Mouse (Mus musculus): ENCODE results near the gene Wasf2.

Gene Wasf2

DNA sequence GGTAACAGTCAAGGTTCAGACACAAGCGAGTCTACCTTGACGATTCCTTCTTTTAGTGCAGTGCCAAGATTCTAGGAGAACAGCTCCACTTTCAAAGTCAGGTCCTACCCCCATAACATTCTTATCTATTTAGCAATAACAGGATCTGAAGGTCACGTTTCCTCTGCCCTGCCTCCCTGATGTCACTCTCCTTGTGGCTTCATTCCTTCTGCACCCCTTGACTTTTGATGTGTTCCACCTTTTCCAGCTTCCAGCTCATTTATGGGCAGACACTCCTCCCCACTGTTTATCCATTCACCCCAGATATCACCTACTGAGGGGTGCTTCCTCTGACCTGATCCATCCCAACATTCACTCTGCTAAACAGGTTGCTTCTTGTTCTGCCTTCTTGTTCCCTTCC is 3.2 kb upstream of the Wasf2 start:
- DNase-seq (ENCODE audit: low spot score in 2 of 2): no peak

DNA sequence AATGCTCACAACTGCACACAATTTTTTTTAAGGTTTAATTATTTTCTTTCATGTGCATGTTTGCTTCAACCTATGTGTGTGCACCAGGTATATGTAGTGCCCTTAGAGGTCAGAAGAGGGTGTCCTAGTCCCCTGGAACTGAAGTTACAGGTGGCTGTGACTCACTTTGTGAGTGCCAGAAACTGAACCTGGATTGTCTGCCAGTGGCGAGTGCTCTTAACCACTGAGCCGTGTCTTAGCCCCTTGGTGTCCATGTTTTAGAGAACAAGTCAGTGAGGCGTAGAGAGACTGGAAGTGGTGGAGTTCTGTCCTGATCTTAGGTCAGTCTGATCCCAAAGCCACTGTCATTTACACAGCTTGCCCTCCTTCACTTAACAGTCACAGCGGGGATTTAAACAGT is 2.4 kb upstream of the Wasf2 start:
- no peak for DNase-seq (ENCODE audit: low spot score in 2 of 2)

DNA sequence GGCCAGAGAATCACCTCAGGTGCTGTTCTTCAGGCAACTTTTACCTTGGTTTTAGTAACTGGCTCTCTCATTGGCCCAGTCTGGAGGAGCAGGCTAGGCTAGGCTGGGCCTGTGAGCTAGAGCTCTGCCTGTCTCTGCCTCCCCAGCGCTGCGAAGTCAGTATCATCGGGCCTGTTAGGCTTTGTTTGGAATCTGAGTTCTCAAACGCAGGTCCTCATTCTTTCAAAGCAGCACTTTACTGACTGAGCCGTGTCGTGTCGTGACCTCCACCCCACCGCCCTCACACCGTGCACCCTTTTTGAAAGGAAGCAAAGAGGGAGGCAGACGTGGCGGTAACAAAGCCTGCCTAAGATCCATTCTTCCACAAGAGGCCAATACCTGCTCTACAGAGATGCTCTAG is 914 bp upstream of the Wasf2 start:
- no peak for DNase-seq (ENCODE audit: low spot score in 2 of 2)

DNA sequence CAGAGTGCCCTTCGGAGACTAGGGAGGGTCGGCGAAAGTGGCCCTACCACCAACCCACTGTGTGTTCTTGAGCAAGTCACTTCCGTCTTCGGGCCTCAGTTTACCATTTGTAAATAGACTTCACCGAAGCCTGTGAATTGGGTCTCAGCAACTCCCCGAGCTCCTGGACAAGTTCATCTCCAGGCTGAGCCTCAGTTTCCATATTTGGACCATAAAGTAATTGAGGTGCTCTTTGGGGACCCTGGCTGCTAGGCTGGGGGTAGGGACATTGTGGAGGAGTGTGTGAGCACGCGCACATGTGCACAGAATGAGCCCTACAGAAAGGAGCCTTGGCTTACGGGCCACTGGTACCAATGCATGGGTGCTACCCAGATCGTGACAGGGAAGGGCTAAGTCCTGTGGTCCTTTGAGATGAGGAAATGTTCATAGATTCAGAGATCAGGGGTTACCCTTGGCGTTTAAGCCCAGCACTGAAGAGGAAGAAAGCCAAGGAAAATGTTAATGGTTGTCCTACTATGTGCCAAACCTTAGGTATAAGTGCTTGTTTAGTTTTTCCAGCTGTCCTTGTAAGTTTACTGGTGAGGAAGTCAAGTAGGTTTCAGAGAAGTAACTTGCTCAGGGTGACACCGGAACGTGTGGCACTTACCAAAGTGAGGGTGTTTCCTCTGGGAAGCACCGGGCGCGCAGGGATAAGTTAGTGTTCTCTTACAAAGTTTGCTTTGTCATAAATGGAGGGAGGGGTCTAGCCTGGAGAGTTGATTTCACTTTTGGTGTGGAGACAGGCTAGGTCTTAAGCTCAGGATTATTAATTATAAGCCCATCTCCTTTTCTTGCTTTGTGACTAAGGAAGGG is 811 bp downstream of the Wasf2 start:
- no peak for DNase-seq (ENCODE audit: low spot score in 2 of 2)

DNA sequence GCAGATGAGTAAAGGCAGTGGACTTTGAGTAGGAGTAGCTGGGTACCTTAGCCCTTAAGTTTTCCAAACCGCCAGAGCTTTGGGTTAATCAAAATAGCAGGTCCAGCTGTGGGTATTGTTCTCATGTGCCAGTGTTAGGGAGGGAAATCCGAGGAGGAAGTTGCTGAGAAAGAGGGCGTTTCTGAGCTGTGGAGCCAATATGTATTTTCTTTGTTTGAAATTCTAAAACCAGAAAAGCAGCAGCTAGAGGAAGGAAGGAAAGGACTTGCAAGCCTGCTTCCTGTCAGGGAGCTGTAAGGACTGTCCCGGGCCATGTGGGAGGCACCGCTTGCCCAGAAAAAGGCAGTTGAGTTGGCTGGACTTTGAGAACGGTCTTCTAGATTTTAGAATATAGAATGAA is 1.7 kb downstream of the Wasf2 start:
- DNase-seq (ENCODE audit: low spot score in 2 of 2): no peak

DNA sequence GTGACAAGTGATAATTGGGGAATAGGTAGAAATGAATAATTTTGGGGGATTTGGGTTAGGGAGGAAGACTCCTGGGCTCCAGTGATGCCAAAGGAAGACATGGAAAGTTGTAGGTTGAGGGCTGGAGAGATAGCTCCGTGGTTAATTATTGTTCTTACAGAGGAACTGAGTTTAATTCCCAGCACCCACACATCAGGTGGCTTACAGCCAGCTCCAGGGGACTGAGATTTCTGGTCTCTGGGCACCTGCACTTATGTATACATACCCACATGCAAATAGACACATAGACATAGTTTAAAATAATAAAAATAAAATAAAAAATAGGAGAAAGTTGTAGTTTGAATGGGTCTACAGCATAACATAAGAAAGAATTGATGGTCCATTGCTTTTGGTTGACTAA is 6.6 kb downstream of the Wasf2 start:
- DNase-seq (ENCODE audit: low spot score in 2 of 2): no peak

DNA sequence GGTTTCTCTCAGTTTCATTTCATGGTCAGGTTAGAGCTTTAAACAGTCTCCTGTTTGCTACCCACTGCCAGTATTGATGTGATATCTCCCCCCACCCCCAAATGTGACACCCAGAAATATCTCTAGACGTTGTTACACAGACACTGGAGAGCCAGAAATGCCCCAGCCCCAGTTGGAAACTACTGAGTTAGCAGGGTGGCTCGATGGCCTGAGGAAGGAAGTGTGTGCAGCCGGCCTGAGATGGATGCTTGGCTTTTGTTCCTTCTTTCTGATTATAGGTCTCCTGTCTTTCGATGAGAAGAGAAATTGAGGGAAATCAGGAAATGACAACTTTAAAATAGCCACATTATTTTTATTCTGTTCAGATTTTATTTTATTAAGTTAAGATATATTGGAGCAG is 8.7 kb downstream of the Wasf2 start:
- DNase-seq (ENCODE audit: low spot score in 2 of 2): peak; percentile 42

DNA sequence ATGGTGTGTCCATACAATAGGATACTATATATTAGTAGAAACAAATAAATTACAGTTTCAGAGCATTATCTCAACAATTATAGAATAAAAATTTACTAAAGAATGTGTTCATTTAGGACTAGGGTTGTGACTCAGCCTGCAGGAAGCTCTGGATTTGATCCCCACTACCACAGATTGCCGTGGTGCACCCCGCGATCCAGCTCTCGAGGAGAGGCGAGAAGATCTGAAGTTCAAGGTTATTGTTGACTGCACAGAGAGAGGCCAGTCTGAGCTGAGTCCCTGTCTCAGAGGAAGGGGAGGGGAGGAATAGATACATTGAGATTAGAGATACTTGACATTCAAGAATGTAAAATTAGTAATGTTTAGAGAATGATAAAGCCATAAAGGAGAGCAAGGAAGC is 24.7 kb downstream of the Wasf2 start:
- DNase-seq (ENCODE audit: low spot score in 2 of 2): no peak

DNA sequence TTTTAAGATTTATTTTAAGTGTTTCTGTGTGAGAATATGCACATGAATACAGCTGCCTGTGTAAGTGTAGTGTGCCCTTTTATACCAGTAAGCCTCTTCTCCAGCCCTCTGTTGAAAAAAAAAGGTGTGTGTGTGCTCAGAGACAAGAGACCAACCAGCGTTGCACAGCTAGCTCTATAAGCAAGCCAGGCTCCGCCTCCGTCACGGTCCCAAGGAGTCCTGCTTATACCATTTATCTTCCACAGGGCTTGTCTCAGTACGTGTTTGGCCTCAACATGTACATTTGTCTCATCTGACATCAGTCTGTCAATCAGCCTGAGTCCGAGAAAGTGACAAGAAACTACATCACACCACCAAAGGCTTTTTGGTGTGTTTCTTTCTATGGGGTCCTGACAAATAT is 25.4 kb downstream of the Wasf2 start:
- no peak for DNase-seq (ENCODE audit: low spot score in 2 of 2)

DNA sequence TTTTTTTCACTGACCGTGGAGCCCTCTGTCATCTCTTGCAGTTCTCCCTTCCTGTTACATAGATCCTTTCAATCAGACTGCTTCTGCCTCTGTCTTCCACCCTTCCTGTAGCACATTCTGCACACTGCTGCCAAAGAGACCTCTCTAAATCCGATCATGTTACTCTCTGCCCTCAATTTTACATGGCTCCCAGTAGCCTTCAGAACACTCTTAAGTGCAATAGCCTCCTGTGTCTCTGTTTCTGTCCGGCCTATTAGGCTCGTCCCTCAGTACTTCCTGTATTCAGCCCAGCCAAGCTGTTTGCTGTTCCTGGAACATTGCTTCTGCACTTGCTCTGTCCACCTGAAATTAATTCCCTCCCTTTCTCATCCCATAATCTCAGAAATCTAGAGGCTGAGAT is 26.1 kb downstream of the Wasf2 start:
- DNase-seq (ENCODE audit: low spot score in 2 of 2): no peak

DNA sequence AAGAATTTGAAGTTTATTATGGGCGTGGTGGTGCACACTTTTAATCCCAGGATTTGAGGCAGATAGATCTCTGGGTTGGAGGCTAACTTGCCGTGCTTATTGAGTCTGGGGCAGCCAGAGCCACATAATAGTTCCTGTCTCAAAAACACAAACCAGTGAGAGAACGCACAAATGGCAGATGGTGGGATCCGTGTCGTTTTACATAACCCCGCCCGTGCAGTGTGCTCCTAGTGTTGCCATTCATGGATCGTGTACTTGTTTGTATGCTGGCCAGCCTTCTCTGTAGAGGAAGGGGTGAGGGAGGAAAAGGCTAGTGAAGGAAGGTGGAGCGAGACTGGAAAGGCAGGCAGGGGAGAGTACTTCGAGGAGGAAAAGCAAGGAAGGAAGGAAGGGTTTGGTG is 26.5 kb downstream of the Wasf2 start:
- no peak for DNase-seq (ENCODE audit: low spot score in 2 of 2)

DNA sequence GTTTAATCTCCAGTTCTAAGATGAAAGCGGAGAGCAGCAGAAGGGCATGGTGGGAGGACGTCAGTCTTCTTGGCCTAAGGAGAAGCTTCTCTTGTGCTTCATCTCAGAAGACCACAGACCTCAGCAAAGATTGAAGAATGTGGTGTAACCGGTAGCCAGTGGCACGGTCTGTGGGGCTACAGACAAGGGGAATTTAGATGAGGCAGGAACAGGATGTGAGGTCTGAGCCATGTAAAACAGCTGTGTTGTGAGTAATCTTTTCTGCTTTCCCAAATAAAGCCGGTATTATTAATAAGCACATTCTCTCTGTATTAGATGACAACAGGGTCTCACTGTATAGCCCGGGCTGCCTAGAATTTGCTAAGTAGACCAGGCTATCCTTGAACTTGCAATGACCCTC is 28.8 kb downstream of the Wasf2 start:
- DNase-seq (ENCODE audit: low spot score in 2 of 2): no peak

DNA sequence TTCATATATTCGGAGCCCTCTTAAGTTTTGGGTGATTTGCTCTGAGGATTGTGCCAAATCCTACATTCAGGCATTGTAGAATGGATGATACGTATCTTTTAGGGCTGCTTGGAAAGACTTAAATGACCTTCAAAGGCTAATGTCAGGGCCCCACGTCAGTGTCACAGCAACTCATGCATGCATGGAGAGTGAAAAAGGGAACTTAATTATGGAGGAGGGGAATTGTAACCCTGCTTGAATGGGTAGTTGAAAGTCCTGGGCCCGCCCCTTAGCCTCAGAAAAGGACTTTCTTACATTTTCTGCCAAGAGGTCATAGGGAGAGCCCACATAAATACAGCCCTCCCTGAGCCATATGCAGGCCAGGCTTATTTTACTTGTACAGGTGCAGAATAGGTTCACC is 29.3 kb downstream of the Wasf2 start:
- no peak for DNase-seq (ENCODE audit: low spot score in 2 of 2)

DNA sequence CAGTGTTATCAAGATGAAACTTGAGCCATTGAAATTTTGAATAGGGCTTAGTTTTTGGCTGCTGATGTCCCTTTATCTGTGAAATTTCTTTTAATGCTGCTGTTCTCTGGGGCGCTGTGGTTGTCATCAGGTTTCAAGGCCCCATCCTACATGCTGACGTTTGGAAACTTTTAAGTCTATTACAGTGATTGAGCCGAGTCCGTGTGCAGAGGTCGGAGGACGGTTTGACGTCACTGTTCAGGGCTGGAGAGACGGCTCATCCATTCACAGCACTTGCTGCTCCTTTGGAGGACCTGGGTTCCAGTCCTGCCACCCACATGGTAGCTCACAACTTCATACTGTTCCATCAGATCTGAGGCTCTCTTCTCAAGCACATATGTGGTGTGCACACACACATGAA is 29.9 kb downstream of the Wasf2 start:
- no peak for DNase-seq (ENCODE audit: low spot score in 2 of 2)

DNA sequence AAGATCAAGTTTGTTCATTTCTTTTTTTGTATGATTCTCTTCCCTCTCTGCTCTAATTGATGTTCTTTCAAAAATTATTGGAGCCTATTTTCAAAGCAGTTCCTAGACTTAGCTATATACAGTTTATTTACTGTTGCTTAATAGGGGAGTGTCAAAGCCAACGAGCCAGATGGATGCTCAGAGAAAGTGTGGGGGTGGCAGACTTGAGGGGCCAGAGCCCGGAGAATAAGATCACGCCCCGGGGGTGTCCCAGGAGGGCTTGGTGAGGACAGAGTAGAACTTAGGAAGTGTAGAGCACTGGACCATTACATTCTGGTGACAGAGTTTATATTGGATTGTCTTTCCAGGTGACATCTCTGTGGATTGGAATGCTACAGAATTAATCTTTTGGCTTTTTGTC is 30.5 kb downstream of the Wasf2 start:
- DNase-seq (ENCODE audit: low spot score in 2 of 2): no peak

DNA sequence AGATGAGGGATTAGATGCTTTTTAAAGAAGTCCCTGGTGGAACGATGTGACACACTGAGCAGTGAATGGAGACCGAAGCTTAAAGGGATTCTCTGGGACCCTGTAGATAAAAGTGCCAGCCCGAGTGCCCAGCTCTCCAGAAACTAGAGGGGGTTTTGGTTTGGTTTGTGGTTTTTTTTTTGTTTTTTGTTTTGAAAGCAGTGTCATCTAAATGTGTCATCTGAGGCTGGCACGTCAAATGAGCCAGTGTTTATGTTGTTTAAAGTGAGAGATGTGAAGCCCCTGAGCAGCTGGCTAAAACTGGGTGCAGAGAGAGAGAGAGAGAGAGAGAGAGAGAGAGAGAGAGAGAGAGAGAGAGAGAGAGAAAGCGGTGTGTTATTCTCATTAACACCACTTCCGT is 31.9 kb downstream of the Wasf2 start:
- DNase-seq (ENCODE audit: low spot score in 2 of 2): no peak

DNA sequence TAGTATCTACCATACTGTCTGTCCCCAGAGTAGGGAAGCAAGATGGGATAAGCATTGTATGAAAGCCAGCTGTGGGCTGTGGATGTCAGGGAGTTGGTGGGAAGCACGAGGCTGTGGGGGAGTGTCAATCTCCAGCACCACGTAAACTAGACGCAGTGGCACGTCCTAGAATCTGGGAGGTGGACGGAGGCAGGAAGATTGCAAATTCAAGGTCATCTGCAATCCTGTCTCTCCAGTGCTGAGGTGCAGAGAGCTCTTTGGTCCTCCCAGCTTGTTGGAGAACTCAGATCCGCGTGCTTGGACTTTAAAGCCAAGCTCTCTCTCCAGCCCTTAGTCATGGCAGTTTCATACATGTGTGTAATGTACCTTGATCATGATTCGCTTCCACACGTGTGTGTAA is 36.5 kb downstream of the Wasf2 start:
- no peak for DNase-seq (ENCODE audit: low spot score in 2 of 2)

DNA sequence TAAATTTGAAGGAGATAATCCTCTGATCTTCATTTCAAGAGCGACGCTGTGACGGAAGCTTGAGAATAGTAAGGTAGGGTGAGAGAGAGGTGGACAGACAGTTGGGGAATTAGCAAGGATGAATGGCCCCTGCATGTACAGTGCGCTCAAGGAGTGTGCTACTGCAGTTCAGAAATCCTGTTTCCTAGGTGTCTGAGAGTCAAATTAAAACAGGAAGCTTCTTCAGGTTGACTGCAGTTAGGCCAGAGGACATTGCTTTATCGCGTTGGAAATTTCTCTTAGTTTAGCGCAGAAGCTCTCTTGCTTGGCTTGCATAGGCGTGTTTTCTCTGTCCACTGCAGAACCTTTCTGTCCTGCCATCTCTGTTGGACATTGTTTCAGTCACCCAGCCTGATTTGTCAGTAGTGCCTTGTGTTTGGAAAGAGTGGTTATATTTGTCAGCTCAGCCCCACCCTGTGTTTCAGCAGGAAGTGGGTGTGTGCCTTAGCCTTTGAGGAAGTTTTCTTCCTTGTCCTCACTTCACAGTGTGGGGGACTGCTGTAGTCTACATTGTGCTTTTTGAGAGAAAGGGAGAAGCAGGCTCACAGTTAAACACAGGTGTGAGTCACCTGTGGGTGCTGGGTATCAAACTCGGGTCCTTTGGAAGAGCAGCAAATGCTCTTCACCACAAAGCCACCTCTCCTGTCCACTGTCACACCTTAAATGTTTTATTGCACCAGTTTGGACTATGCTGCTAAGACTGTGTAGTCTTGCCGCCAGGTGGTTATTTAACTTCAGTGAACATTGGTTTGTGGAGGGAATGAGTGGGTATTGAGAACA is 39.1 kb downstream of the Wasf2 start:
- no peak for DNase-seq (ENCODE audit: low spot score in 2 of 2)

DNA sequence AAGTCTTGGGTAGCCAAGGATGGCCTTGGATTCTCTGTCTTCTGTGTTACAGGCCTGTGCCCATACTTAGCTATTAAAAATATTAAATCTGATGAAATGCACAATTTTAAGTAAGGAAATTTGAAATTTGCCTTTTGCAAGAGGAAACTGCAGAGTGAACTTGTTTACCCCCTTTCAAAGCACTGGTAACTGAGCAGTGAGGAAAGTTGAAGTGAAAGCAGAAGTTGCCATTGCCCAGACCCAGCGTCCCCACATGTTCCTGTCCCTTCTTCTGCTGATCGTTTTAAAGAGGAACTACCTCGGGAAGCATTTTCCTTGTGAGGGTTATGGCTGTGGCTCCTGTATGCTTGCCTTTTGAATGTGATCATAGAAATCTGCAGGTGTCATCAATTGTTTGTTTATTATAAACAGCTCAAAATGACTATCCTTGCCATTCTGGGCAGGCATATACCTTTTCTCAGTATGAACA is 39.8 kb downstream of the Wasf2 start:
- DNase-seq (ENCODE audit: low spot score in 2 of 2): no peak

DNA sequence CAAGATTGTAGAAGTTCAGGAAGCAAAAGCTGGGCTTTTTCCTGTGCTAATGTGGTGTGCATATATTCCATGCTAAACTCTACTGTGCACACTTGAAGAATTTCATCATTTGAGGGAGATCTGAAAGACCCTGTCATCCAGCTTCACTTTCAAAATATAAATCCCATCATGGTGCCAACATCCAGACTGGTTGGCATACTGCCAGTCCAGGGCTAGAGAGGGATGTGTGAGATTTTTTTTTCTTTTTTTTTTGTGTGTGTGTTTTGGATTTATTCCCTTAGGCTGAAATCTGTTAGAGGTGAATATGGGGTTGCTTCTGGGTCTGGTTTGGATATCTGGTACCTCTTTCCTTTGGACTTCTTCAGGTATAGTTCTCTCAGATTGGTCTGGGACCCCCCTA is 40.3 kb downstream of the Wasf2 start:
- peak in 1 of 2 experiments; percentile 46 for DNase-seq (ENCODE audit: low spot score in 2 of 2)

DNA sequence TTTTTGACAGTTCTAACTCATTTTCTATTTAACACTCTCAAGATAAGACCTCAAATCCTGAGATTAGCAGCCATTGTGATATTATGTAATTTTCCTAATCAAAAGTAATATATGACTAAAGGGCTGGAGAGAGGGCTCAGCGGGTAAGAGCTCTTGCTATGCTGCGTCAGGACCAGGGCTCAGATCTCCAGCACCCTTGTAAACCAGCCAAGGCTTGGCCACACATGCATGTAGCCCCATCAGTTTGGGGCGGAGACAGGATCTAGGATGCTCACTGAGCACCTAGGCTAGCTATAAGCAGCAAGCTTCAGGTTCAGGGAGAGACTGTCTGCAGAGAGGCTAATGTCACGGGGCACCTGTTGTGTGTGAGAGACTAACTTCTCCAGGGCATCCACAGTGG is 42.1 kb downstream of the Wasf2 start:
- no peak for DNase-seq (ENCODE audit: low spot score in 2 of 2)

DNA sequence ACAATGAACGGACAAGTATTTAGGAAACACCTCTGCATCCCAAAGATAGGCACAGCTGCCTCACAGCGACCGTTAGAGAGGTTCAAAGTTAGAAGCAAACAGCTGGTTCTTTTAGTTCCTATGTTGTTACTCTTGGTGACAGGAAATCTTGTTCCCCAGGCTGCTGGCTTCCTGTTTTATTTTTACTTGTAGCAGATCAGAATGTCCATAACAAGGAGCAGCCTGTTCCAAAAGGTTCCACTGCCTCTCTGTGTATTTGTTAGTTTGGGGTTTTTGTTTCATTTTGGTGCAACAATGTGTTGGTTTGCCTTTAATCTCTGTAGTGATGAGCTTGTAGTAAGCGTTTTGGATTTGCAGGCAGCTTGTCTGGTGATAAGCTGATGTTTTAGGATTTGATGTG is 44.1 kb downstream of the Wasf2 start:
- no peak for DNase-seq (ENCODE audit: low spot score in 2 of 2)

DNA sequence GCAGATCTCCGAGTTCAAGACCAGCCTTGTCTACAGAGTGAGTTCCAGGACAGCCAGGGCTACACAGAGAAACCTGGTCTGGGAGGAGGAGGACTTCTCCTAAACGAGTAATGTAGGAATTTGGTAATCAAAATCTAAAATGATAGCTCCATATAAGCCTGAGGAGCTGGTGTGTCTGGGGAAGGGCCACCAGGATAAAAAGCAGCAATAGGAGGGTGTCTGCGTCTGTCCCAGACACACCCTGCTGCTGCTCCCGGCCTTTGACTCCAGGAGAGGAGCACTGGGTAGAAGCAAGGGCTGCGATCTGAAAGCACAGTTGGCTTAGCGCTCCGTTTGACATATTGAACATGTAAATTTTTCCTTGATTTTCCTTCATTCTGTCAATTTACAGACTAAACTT is 45.0 kb downstream of the Wasf2 start:
- no peak for DNase-seq (ENCODE audit: low spot score in 2 of 2)
